In the genomic region with DNA sequence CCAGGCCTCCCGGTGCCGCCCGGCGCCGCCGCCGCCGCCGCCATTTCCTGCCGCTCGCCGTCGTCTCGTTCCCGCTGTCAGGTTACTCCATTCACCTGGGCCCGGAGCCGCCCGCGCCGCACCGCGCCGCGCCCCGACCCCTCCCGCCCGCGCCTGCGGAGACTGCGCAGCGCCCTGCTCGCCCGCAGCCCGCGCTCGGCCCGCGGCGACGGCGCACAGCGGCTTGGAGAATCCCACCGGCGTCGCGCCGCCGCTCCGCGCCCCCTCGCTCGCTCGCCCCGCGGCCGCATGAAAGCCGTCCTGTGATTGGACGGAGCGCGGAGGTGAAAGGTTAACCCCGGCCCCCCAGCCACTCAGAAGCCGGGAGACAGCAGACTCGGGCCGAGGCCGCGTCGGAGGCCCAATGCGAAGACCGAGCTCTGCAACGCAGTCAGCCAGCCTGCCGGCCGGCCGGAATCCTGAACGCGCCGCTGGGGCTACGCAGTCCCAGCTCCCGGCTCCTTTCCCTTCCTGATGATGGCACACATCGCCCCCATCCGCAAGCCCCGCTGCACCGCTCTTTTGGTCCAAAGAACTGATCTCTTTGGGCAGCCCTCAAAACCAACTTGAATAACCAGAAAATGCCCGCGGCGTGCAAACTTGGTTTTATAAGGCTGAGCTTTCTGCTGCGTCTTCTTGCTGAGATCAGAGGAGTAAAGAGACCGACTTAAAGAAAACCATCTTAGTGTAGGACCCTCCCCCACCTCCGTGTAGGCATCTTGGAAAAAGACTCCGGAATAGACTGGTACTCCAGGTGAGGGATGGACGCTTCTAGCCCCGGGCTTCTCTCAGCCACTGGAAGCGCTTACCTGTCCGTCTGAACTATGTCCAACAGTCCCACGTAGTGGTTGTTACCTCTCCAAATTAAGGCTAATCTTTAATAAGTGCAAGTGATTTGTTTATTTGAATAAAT, we compare ENCODE assay signal across 8 mouse cellular contexts. TPM values are rescaled to one million over a fixed set of nuclear protein-coding genes. Genes with fewer than 3 reads are reported as not detected.
DNase-seq lines count a peak whose midpoint lies in the region; ATAC-seq lines count a peak whose summit lies in the region.

TSS of gene Dicer1 (minus strand) at position 139 of the 952 bp plus-strand sequence.

- DNase-seq in MN1 (ENCODE audit: low spot score): peak; percentile 93
- DNase-seq in cerebellum, adult 9-10 months: peak; percentile 97
- DNase-seq in frontal cortex, adult 2 months (ENCODE audit: extremely low spot score in 1 of 2, low spot score in 1 of 2): peak; percentile 86 to 99
- DNase-seq in hindbrain, embryonic 11.5 days (ENCODE audit: low spot score): peak; percentile 98
- peak; percentile 100 for DNase-seq in layer of hippocampus, postnatal 10 days (ENCODE audit: low spot score in 2 of 2)
- DNase-seq in lung, postnatal 10 days: peak; percentile 98
- peak; percentile 99 for DNase-seq in ovary, postnatal 36 days (ENCODE audit: low spot score)
- peak; percentile 99 for DNase-seq in thymus, postnatal 25 days

- H3K27ac ChIP-seq in hindbrain, embryonic 11.5 days (ENCODE audit: low read depth, low read length): peak within 1 kb of the TSS; percentile 82

- 0 out of 2 replicates have a peak, but pooled peaks cover 4% of the 10 kb centered on the region for H3K4me1 ChIP-seq in hindbrain, embryonic 11.5 days (replicated peaks; ENCODE audit: control insufficient read depth, insufficient read depth, low read length)

- ATAC-seq in hindbrain, embryonic 11.5 days (ENCODE audit: low FRiP score): peak; percentile 97

- H3K9me3 ChIP-seq in hindbrain, embryonic 11.5 days (ENCODE audit: control insufficient read depth, low read length): no peaks in the 10 kb centered on the region

- peak within 1 kb of the TSS; percentile 59 for H3K4me2 ChIP-seq in hindbrain, embryonic 11.5 days (replicated peaks; ENCODE audit: low read depth, low read length)

- peak within 1 kb of the TSS; percentile 86 for H3K4me3 ChIP-seq in hindbrain, embryonic 11.5 days (ENCODE audit: low read depth, low read length)

- H3K36me3 ChIP-seq in hindbrain, embryonic 11.5 days (ENCODE audit: control insufficient read depth, insufficient read depth, low read length): no peaks in the 10 kb centered on the region

- WGBS in hindbrain, embryonic 11.5 days: under 1% methylated on average over 86 of the region's 94 CpGs

- H3K9ac ChIP-seq in hindbrain, embryonic 11.5 days (ENCODE audit: low read depth, low read length): peak within 1 kb of the TSS; percentile 93

- H3K27me3 ChIP-seq in hindbrain, embryonic 11.5 days (ENCODE audit: control insufficient read depth, insufficient read depth, low read length): no peaks in the 10 kb centered on the region

RNA-seq across cellular contexts. Expression of gene Dicer1, which starts in this region (rescaled TPM):
- 20.4 and 21.8 TPM in 2 replicates for polyA plus RNA-seq in frontal cortex, adult 2 months (2012; rRNA removed)
- 30.9 and 54.0 TPM in 2 replicates for polyA plus RNA-seq in hindbrain, embryonic 11.5 days (2014; fragmentation: Nextera tagmentation; extraction: Ambion mirVana)
- 10 to 100 TPM; 63.3 to 65.4 TPM for total RNA-seq in layer of hippocampus, postnatal 10 days (2021)

Comparison
In these comparisons a context has a peak if more than half of its experiments do, and no peak if none do; other contexts are left out.
1. Peak in every context shown above with its lines: DNase-seq, ATAC-seq, H3K4me3 ChIP-seq and H3K27ac ChIP-seq.